Mouse (Mus musculus): ENCODE results near the gene Crim1.

Gene Crim1

DNA sequence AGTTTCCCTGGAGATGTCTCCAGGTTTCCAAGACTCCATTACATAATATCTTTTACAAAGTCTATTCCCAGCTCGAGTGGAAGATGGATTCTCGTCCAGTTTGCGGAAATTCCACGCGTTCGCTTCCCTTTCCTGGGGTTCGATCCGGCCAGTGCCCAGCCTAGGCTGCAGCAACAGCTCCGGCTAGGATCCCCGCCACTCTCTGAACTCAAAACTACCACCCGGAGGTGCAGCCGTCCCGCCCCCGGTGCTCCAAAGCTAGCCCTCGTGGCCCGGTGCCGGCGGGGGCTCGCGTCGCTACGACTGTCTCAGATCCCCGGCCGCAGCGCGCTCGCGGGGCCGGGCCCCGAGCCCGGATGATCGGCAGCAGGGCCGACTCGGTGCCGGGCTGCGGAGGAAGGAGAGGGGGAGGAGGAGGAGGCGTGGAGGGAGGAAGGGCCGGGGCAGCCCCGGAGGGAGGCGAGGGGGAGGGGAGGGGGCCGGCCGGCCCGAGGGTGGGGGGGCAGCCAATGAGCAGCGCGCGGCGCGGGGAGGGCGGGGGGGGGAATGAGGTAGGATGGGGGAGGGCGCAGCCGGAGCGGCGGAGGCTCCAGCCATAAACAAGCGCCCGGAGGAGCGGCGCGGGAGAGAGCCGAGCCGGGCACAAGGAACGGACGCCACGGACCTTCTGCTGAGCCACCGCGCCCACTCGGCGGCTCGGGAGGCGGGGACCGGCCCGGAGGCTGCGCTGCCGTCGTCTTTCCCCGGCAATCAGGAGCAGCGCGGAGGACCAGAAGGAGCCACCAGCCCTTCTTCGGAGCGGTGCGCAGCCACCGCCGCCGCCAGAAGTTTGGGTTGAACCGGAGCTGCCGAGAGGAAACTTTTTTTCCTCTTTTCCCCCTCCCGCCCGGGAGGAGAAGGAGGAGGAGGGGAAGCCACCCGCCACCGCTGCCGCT lies at the start of gene Crim1:
TSS of gene Crim1 (plus strand) at position 623 of the 935 bp plus-strand sequence.
- peak; percentile 88 for DNase-seq

DNA sequence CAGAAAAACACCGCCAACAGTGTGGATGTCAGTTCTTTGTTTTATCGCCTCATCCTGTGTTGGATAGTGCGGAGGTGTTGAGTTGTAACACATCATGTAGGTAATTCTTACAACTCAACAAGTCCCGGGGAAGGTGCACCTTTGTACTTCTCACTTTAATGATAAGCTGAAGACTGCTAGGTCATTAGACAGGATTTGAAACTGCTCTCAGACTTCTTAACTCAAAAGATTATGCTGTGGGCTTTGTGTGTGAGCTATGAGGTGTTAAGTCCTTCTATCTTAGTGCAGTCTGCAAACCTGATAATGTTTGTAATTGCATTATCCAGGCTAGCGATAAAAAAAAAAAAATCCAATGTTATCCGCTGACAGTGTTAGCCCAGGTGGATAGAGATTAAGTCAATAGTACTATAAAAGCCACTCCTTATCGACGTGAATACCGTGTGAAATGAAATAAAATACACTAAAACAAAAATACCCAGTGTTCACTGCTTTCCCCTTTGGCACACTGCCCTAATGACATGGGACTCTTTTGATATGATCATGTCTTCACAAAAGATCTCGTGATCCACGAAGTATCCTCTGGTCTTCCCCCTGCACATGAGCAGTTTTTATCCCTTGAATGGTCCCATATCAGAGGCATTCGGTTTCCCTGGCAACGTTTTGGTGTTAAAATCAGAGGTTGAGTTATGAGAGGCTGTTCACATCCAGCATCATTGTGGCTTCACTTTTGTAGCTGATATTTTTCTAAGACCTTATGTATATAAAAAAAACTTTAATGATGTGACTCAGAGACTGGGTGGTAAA lies 48.4 kb upstream of the Crim1 start:
- DNase-seq = peak; percentile 59

DNA sequence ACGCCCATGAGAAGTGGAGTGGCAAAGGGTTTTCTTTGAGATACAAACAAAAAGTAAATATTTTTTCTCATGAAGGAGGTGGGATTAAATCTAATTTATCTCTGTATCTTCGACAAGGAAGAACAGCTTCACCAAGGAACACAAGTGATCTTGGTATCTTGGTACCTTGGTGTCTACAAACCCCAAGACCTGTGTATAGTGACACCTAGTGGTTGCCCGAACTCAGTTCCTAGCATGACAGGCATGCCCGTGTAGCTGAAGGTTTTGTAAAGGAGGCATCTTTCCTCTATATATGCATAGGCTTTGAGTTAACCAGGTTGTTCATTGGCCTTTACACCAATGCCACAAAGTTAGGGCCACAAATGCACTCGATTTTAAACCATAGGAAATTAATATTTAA lies 36.8 kb upstream of the Crim1 start:
- peak; percentile 73 for DNase-seq

DNA sequence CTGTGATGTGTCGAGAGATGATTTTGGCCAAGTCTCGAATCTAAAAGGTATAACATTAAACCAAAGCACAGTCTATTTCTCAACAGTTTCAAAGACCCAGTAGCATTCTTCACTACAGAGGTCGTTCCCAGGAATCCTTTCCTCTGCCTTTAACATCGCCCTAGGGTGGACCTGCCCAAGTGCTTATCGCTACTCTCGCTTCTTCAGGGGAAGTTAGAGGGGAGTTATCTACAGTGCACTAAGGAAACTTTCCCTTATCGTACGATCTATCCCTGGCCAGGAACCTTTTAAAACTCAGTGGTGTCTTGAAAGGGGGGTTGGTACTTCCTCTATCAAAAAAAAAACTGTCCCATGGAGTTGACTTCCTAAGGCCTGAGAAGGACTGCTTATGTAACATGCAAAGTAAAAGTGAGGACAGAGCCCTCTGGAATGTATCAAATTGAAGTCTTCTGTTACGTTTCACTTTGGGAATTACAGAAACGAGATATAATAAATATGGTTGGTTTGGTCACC lies 36.3 kb upstream of the Crim1 start:
- DNase-seq = no peak

DNA sequence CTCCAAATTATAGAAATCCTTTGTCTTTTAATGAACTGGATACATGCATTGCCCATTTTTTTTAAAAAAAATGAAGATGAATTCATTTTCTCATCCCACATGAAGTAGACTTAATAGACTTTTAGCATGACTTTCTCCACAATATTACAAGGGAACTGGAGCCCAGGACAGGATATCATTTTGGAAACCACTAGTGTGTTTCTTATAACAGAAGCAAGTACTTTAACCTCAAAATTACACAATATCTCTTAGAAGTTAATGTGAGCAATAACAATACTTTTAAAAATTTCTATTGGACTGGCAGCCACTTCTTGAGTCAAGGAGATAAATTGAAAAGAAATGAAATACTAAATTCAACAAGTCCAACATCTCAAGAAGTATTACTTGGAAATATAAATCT lies 34.2 kb upstream of the Crim1 start:
- no peak for DNase-seq

DNA sequence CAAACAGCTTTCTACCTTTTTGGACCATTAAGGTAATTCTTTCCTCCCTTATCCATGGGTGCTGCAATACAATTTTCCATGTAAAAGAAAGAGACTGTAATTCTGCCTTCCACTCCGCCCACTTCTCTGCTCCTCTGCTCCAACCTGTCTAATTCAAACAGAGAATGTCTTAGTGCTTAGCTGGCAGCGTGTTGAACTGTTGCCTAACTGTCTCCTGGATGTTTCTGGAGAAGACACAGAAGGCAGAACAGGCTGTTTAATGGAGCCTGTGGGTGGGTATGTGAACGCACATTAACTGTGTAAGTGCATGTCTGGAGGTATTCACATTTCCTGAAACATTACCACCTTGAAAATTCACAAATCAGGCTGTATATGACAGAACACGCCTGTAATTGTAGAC lies 33.5 kb upstream of the Crim1 start:
- DNase-seq = no peak

DNA sequence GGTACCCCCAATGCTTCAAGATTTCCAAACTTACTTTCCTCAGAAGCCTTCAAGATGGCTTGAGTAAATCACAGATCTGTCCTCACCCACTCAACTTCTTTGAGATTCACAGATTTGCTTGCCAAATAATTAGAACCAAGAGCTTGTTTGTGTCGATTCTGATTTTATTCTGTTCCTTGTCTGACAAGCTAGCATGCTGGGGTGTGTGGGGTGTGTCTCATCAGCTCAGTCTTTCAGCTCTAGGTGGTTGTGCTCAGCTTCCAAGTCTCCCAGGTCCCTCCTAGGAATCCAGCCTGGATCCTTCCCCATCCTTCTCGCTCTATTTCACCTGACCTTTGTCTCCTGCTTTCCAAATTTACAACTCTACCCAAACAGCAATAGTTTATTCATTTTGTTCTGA lies 27.7 kb upstream of the Crim1 start:
- DNase-seq = no peak

DNA sequence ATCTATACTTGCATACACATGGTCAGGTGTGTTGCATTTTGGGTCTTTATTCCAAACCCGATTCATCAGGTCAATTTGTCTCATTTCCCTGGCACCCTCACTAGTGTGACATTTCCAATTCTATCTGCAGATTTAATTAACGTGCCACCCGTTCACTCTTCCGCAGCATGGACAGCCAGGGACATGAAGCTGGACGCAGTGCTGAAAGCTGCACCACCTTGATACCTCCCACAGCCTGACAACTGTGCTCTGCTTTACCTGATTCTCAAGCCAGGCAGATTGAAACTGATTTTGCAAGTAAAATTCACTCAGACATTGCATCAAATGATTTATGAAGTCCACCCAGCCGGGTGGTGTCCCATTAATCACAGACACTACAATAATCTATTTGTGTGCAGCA lies 19.3 kb upstream of the Crim1 start:
- DNase-seq = no peak

DNA sequence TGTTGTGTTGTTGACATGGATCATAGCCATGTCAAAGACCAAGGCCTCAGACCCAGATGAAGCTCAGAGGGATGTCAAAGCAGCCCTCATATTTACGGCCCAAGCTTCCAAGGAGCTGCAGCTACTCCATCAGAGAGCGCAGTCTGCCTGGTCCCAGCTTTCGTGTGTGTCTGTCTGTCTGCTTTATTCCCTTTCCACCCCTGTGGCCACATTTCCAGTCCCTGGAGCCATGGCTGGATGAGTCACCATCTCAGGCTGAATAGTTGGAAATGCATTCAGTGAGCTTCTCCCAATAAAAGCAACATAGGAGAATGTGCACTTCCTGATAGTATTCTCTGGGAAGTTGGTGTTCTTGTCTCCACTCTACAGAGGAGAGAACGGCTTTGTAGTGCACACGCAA lies 3.9 kb upstream of the Crim1 start:
- no peak for DNase-seq

DNA sequence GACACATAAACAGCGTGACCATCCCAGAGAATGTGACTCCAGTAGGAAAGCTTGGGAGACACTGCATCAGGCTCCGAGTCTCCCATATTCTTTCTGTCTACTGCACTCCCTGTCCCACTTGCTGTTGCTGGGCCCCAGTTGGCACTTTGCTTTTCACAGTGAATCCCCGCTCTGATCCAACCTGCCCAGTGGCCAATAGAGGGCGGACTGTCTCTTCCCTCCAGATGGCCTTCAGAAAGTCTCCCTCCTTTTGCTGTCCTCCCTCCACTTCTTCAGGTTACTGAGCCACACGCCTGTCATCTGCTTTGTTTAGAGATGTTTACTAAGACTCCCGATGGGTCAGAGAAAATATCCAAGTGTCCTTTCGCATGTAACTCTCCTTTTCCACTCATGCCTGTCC lies 2.9 kb upstream of the Crim1 start:
- peak; percentile 74 for DNase-seq

DNA sequence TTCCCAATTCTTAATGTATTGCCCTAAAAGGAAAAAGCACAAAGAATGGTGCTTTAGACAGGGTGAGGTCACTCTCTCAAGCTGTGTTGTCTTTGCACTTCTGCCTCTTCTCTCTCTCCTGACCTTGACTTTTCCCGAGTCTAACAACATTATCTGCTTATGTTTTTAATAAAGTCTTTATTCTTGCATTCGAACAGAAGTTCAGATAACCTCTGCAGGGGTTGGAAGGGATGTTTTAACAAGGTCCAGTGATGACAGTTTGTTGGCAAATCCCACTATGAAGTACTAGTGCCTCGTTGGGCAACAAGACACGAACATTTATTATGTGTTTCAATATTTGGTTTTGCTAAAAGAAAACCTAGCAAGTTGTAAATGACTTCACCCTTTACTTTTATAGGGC lies 1.9 kb upstream of the Crim1 start:
- no peak for DNase-seq

DNA sequence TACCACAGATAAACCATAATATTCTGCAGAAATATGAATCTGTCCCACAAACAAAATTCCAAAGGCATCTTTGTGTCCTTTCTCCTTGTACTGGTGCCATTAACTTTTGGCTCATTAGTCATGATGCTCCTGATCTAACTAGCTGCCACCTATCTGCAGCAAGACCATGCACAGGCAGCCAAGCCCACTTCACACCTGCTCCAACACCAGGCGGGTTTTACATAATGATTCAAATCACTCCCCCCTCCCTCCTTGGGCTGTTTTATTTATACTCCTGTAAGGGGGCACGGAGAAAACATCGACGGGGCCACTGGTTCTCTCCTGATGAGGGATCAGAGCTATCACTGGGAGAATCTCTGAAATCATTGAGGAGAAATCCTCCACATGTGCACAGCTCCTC lies 1.2 kb upstream of the Crim1 start:
- peak; percentile 37 for DNase-seq

DNA sequence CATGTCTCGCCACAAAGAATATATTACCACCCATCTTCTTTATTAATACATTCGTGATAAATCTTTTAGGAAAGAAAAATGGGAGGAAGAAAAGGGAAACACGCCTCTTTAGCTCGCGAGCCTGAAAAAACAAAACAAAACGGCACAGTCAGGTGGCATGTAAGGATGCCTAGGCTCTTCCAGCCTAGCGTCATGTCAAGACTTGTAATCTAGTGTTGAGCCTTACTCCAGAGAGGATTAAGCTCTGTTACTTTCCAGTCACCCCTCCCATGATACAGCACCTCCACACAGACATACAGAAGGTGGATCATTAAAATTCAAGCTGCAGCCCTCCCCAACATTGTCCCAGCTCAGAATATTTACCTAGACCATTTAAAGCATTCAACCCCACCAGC lies 820 bp upstream of the Crim1 start:
- no peak for DNase-seq

DNA sequence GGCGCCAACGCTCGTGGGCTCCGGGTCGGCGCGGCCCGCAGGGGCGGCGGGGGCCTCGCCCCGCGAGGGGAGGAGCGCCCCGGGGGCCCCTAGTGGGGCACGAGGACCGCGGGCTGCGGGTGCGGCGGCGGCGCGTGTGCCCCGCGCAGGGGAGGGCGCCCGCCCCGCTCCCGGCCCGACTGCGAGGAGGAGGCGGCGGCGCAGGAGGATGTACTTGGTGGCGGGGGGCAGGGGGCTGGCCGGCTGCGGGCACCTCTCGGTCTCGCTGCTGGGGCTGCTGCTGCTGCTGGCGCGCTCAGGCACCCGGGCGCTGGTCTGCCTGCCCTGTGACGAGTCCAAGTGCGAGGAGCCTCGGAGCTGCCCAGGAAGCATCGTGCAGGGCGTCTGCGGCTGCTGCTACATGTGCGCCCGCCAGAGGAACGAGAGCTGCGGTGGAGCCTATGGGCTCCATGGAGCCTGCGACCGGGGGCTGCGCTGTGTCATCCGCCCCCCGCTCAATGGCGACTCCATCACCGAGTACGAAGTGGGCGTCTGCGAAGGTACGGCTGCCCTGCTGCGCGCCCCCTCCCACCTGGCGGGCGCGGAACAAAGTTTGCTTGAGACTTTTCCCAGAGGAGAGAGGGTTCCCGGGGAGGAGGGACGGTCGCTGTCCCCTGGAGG lies 643 bp downstream of the Crim1 start:
- peak; percentile 73 for DNase-seq

DNA sequence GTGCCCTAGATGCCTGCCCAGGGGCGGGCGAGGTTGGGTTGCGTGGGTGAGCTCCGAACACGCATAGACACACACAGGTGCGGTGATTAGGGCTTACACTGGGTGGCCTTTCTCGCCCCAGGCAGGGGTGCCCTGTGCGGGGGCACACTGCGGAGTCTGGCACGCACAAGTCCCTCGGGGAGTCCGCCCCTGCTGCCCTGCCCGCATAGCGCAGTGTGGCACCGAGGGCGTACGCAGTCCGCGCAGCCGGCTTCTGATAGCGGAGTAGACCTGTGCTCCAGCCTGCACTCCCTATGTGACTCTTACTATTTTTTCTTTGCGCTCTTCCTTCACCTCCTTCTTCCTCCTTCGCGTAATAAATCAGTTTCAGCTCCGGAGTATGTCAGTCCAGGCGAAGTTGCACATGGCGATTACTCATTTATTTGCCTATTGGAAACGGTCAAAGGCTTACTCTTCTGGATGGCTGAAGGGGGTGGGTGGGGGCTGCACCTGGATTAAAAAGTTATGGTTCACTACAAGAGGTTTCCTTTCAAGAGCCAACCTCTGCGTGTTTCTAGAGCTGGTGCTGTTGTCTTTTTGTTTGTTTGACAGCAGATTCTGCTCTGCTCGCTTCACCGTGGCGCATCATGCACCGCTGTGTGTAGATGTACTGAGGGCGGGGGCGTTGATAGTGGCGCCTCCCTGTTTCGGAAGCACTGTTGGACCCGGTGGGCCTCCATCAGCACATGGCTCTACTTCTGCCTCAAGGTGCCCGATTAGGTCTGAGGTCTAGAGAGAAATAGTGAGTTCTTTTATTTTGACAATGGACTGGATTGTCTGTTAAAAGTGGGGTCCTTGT lies 1.4 kb downstream of the Crim1 start:
- peak; percentile 52 for DNase-seq

DNA sequence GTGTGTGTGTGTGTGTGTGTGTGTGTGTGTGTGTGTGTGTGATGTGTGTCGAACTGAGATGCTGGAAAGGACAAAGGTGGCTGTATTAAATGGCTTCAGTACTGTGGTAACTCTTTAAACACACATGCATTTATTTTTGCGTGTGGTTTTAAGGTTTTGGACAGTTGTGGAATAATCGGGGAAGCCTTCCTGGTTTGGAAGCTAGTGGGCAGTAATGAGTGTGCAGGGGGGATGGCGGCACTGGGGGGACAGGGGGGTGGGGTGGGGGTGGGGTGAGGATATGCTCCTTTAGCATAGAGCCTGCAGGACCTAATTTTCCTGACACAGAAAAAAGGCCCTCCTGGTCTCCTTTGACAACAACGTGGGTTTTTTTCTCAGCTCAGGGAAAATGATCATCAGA lies 2.2 kb downstream of the Crim1 start:
- DNase-seq = peak; percentile 25

DNA sequence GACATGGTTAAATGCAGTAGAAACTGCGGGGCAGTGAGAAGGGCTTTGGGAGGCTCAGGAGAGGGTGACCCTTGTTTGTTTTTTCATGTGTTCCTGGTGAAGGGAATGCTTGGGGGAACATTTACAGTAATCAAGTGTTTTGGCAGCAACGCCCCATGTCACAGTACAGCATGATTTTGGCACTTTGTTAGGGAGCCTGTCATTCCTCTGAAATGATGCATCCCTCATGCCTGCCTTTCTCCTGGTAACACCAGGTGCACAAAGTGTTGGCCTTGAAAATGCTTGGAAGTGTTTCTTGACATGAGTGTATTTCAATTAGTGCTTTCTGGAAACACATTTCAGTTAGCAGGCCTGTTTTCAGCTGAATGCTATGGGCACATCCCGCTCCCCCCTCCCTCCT lies 2.7 kb downstream of the Crim1 start:
- peak; percentile 25 for DNase-seq

DNA sequence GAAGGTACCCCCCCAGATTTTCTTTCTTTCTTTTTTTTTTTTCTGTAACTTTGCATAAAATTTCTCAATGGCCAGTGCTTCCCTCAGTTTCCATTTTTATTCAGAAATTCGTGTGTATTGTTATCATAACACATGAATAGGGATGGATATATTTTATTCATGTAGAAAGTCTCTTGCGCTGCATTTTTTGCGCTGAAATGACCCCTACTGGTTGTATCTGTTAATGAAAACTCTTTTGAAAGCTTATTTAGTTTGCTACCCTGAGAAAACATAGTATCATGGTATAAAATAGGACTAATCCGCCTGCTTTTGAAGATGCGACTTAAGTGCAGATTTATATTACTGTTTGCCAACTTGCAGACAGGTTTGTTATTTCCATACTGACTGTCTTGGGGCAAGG lies 3.4 kb downstream of the Crim1 start:
- peak; percentile 40 for DNase-seq

DNA sequence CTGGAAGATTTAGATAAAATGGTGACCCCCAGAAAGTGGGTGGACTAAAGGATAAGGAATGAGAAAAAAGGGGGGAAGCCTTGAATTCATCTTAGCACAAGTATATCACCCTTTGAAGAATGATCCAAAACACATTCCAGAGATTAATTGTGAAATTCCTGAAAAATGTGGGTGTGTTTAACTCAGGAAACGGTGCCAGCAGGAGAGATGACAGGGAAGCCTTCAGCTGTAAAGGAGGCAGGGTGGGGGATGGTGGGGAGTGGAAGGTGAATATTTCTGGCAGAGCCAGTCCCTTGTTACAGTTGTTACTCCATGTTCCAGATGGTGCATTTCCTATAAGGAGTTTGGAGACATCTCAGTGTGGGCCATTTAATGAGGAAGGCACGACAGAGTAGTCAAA lies 6.4 kb downstream of the Crim1 start:
- no peak for DNase-seq

DNA sequence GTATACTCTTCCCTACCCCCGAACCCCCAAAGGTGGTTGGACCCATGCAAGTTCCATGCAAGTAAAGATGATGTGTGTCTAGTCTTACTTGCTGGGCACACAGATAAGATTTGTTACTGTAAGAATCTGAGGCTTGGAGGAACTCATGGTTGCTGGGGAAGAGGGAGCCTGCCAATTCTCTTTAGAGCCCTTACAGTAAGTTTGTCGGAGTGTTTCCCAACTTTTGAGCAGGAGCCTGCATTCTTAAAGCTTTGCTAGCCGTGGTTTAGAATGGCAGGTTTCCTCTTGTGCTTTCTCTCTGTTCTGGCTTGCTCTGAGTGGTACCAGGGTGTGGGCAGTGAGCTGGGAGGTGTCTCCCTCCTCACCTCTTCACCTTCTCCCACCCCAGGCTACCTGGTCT lies 7.2 kb downstream of the Crim1 start:
- DNase-seq = no peak

DNA sequence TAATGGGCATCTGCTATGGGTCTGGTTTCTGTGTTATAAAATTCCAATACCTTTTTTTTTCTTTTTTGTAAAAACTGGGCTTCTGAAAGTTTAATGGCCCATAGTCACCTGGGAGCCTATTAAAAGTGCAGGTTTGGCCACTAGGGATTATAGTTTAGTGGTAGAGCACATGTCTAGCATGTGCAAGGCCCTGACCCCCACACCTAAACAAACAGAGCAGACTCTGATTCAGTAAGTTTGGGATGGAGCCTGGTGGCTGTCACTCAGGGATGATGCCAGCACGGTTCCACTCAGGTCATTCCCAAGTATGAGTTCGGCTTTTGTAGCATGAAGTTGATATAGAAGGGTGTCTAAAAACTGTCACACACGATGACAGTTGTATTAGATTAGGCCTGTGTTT lies 8.8 kb downstream of the Crim1 start:
- DNase-seq = no peak

DNA sequence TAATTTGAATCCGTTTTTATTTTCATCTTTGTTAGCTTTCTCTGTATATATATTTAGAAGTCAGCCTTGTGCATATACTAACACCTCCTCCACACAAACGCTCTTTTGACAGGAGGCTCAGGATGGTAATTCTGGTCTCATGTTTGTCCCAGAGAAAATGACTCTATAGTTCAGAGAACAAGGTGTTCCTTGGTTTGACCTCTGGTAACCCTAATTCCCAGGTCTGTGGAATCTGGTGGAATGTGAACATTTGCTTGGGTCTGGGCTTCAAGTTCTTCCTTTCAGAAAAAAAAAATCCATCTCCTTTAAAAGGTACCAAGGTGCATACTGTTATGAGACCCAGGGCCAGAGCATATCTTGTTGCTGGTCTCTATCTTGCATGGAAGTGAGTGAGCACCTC lies 9.6 kb downstream of the Crim1 start:
- DNase-seq = no peak
